Mouse (Mus musculus) bone marrow macrophage, adult 2 months (primary cell): ENCODE data around the gene Rgs19. TPM values are rescaled to one million over a fixed set of nuclear protein-coding genes. Genes with fewer than 3 reads are reported as not detected.

Experiments used
- H3K27ac ChIP-seq: 2 replicates; pipeline ENCODE4 v1.5.1; 2012; ENCODE audit warnings: low read depth, low read length; ENCODE audit not compliant: insufficient read depth
- H3K4me1 ChIP-seq: 2 replicates; pipeline ENCODE4 v1.6.1; 2012; ENCODE audit warnings: low read length; ENCODE audit not compliant: control insufficient read depth, insufficient read depth
- H3K4me3 ChIP-seq: 2 replicates; pipeline ENCODE4 v1.5.1; 2012; ENCODE audit warnings: mild to moderate bottlenecking, low read length, moderate library complexity; ENCODE audit not compliant: insufficient read depth
- CTCF ChIP-seq: IDR thresholded peaks from 2 replicates; pipeline ENCODE4 v1.5.1; 2012; ENCODE audit warnings: low read depth, mild to moderate bottlenecking, low read length, moderate library complexity
- POLR2A ChIP-seq: IDR thresholded peaks from 2 replicates; pipeline ENCODE4 v1.6.1; 2012; ENCODE audit warnings: mild to moderate bottlenecking, low read depth, low read length, borderline replicate concordance
- polyA plus RNA-seq: library from polyadenylated mRNA; stranded (reverse); fragments of >200 nt; gene quantifications from 2 replicates; pipeline ENCODE4 v1.2.4, GENCODE M21; 2012; ENCODE audit not compliant: missing spikeins, insufficient read depth, insufficient read length

Gene Rgs19
- polyA plus RNA-seq, 1 experiment = 173 TPM

DNA sequence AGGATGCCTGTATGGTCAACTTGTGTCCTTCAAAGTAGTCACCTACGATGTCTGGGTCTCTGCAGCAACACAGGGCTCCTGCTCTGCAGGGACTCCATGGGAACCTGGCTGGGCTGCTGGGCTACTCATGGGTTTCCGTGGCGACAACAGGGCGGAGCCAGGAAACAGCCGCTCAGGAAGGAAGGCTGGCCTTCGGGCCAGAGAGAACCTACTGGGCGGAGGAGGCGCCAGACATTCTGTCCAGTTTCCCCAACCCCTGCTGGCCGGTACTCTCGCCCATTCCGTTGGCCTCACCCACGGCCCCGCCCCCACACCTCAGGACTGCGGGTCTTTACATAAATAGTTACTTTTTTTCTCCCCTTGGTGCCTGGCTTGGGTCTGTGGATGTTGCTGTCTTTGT lies 18.3 kb downstream of the Rgs19 start:
- peaks cover 11% of the 10 kb centered on the region for H3K4me1 ChIP-seq
- H3K4me3 ChIP-seq = peak overlapping the region; percentile 41
- H3K27ac ChIP-seq = no peak overlapping the region
- TF ChIP-seq CTCF = no peak
- TF ChIP-seq POLR2A = no peak

DNA sequence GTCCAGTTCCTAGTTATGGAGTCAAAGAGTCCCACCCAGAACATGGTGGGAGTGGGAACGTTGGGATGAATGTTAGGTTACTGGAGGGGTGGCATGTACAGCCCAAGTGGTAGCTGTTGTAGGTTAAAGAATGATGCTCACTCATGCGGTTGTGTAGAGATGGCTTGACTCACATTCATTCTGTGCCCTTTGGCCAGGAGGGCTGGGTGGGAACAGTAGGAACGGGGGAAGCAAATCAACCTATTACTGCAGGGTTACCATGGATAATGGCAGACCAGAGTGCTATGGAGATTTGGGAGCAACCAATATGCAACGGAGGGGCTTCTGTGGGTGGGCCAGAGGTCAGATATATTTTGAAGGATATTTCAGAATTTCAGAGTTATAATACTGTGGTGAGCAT lies 18.8 kb downstream of the Rgs19 start:
- TF ChIP-seq POLR2A (no peak), CTCF (no peak)
- Histone ChIP-seq H3K4me1 (peaks cover 11% of the 10 kb centered on the region), H3K4me3 (no peak overlapping the region), H3K27ac (no peak overlapping the region)

DNA sequence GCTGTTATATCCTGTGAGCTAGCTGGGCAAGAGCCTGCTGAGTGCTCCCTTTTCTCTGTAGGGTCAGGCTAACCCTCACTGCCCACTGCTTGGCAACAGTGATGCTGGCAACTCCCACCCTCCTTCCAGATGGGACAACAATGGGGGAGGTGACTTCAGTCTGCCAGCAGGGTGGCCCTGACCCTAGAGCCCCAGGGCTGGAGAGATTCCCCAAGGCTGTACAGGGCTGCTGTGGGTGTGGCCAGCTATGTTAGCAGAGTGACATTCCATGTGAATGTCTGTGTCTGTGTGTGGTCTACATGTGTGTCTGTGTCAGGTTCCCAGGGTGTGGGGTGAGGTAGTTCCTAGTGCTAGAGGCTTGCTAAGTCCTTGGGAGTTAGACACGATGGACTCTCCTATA lies 20.3 kb downstream of the Rgs19 start:
- no peak overlapping the region for H3K27ac ChIP-seq
- H3K4me3 ChIP-seq = no peak overlapping the region
- H3K4me1 ChIP-seq = peaks cover 8% of the 10 kb centered on the region
- TF ChIP-seq CTCF (no peak), POLR2A (no peak)

DNA sequence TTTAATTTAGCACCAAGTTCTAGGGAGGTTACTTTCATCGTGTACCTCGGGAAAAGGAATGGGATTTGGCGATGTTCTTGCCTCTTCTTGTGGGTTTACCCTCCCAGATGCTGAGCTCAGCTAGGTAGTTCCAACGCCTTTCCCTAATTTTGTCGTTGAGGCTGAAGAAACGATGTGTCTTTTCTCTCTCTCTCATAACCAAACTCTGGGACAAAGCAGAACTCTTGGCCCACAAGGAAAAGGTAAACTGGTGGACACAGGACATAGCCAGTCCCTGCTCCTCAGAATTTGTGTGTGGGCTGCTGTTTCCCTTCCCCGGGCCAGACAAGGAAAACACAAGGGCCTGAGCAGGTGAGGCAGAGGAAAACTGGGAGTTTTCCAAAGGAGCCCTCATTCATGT lies 21.8 kb downstream of the Rgs19 start:
- H3K27ac ChIP-seq = no peak overlapping the region
- H3K4me3 ChIP-seq = no peak overlapping the region
- TF ChIP-seq CTCF (no peak), POLR2A (no peak)
- peaks cover 8% of the 10 kb centered on the region for H3K4me1 ChIP-seq

DNA sequence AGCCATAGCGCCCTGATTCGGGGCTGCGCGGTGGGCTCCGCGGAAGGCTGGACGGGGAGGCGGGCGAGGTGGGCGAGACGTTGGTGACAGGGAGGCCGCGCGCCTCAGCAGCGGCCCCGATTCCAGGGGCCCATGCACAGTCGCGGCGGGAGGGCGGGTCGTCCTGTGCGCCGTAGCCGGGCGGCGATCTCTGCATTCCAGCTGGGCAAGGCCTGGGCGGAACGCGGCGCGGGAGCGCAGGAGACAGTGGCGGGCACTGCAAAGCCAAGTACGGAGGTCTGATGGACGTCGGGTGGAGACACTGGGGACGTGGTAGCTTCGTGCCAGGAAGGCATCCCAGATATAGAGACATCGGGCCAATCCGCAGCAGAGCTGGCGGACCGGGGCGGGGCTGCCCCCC lies 22.5 kb downstream of the Rgs19 start, which contains the start of gene Sox18:
TSS of gene Sox18 (minus strand) at position 315 of the 400 bp plus-strand sequence.
- Histone ChIP-seq H3K4me1 (peaks cover 8% of the 10 kb centered on the region), H3K4me3 (no peak within 1 kb of the TSS), H3K27ac (no peak within 1 kb of the TSS)
- no peak for TF ChIP-seq POLR2A

DNA sequence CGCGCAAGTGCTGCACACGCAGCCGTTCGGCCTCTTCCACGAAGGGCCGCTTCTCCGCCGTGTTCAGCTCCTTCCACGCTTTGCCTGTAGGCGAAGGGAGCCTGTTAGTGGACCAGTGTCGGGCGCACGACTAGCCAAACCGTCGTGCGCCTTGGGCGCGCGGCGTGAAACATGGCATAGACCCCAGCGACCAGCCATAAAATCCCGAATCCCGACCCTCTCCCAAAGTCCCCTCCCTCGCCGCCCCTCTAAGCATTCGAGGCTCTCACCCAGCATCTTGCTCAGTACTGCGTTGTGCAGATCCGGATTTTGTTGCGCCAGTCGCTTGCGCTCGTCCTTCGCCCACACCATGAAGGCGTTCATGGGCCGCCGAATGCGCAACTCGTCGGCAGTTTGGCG lies 22.9 kb downstream of the Rgs19 start:
- H3K27ac ChIP-seq = no peak overlapping the region
- H3K4me1 ChIP-seq = peaks cover 7% of the 10 kb centered on the region
- no peak overlapping the region for H3K4me3 ChIP-seq
- TF ChIP-seq POLR2A = no peak
- TF ChIP-seq CTCF = no peak

DNA sequence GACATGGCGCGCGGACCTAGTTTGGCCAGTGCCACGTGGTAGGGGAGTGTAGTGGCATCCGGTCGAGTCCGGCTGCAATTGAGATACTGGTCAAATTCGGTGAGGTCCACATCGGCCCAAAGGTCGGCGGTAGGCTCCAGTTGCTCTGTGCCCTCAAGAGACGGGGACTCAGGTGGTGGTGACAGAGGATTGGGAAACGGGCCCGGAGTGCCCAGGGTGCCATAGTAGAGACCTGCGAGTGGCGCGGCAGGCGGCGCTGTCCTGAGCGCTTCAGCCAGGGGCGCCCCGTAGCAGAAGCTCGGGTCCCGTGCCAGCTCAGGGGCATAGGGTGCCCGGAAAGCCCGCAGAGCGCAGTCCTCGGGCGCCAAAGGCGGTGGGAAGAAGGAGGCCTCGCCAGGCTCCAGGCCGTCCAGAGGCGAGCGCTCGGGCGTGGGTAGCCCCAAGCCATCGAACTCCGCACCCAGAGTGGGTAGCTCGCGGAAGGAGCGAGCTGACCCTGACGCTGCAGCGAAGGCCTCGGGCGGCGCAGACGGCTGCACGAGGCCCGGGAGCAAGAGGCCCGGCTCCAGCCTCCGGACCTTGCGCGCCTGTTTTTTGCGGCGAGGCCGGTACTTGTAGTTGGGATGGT lies 23.4 kb downstream of the Rgs19 start:
- TF ChIP-seq POLR2A (no peak), CTCF (no peak)
- Histone ChIP-seq H3K4me1 (peaks cover 3% of the 10 kb centered on the region; the same call in 1 of the 2 replicates), H3K27ac (no peak overlapping the region), H3K4me3 (no peak overlapping the region)

DNA sequence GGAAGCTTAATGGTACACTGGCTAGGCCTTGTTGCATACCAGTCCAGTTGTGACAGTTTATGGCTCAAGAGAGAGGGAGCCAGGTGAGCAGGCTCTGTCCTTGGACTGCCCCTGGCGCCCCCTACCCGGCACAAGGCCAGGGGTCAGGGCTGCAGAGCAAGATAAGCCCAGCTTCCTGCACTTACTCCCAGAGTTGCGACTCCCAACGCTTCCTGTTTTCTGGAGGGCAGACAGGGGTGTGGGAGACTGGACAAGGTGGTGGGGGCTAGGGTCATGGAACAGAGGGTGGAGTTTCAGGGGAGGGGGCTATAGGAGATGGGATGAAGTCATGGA lies 30.5 kb downstream of the Rgs19 start:
- Histone ChIP-seq H3K27ac (no peak overlapping the region), H3K4me3 (no peak overlapping the region), H3K4me1 (peaks cover 20% of the 10 kb centered on the region)
- TF ChIP-seq POLR2A = no peak
- TF ChIP-seq CTCF = no peak

DNA sequence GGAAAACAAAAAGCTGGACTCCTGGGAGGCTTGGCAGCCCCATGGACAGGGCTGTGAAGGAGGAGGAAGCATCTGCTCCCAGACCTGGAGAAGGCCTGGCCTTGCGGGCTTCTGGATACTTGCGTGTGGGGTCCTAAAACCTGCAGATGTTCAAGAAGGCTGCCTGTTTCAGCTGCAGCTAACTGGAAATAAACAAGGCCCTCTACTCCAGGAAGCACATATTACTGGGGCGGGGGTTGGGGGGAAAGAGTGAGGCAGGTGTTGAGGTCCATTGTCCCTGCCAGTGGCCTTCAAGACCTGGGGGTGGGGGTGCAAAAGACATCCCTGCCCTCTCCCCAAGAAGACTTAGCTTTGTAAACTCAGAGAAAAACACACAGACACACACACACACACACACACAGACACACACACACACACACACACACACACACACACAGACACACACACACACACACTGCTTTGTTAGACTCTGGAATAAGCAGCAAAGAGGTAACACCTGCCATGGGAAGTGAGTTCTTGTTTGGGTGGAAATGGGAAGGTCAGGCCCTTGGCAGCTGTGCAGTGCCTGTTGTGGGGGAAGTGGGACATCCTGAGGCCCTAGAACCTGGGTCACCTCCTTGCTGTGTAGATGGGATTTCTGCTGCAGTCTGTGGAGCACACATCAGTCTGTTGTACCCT lies 31.0 kb downstream of the Rgs19 start:
- no peak for TF ChIP-seq CTCF
- no peak for TF ChIP-seq POLR2A
- peaks cover 20% of the 10 kb centered on the region for H3K4me1 ChIP-seq
- H3K27ac ChIP-seq = no peak overlapping the region
- H3K4me3 ChIP-seq = no peak overlapping the region

DNA sequence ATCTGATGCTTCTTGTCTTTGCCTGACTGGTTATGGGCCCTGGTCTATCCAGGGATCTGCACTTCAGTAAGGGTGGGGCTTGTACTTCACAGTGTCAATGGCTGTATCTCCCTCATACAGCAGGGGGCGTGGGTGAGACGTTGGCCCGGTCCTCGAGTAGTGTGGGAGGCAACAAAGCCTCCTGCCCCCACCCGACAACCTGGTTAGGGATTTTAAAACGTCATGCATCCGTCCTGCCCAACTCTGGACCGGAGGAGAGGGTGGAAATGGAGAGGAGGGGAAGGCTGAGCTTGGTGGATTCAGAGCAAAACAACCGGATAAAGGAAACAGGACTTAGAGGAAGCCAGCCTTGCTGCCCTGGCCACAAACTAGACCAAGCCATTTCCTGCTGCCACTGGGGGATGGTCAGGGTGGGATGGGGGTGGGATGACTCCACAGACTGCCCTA lies 34.1 kb downstream of the Rgs19 start:
- Histone ChIP-seq H3K4me1 (peaks cover 20% of the 10 kb centered on the region), H3K27ac (peak overlapping the region; percentile 26; the same call in 1 of the 2 replicates), H3K4me3 (peak overlapping the region; percentile 4; the same call in 1 of the 2 replicates)
- no peak for TF ChIP-seq POLR2A
- TF ChIP-seq CTCF = peak; percentile 83
